Mouse (Mus musculus): ENCODE data around the gene Ifnz. TPM values are rescaled to one million over a fixed set of nuclear protein-coding genes. Genes with fewer than 3 reads are reported as not detected.
"Not testable (repeated sequence)": the region's sequence is repeated elsewhere in the genome, so short reads cannot be mapped to it uniquely, and the experiment has no call there.

The Ifnz gene
- polyA plus RNA-seq, 1 experiment from 2014 or later, result not detected

- H3K4me1 ChIP-seq (replicated peaks; ENCODE audit: control insufficient read depth, insufficient read depth, low read length); H3K4me2 ChIP-seq (replicated peaks); H3K27me3 ChIP-seq (ENCODE audit: control insufficient read depth, insufficient read depth, low read length); ATAC-seq (ENCODE audit: low FRiP score); DNase-seq (ENCODE audit: low spot score); H3K36me3 ChIP-seq (replicated peaks; ENCODE audit: control insufficient read depth, insufficient read depth); H3K4me3 ChIP-seq (replicated peaks; ENCODE audit: low read length); H3K9me3 ChIP-seq (ENCODE audit: control insufficient read depth, low read length); H3K27ac ChIP-seq; H3K9ac ChIP-seq: not testable (repeated sequence)
- no CpG with 5 or more reads among the region's 29 CpGs for WGBS
Measured at GRCm38 (mm10) chr4:88779550-88779949, 2.4 kb upstream of the Ifnz start, which contains the start of gene Gm13272. Gene Gm13272, plus strand, starts transcription at chr4:88779850.

GRCm38 (mm10) chr4:88780320-88780719 is 1.6 kb upstream of the Ifnz start:
- not testable (repeated sequence) for ATAC-seq (ENCODE audit: low FRiP score); H3K4me2 ChIP-seq (replicated peaks); H3K36me3 ChIP-seq (replicated peaks; ENCODE audit: control insufficient read depth, insufficient read depth); DNase-seq (ENCODE audit: low spot score); H3K27ac ChIP-seq; H3K27me3 ChIP-seq (ENCODE audit: control insufficient read depth, insufficient read depth, low read length); H3K9me3 ChIP-seq (ENCODE audit: control insufficient read depth, low read length); H3K9ac ChIP-seq; H3K4me3 ChIP-seq (replicated peaks; ENCODE audit: low read length); H3K4me1 ChIP-seq (replicated peaks; ENCODE audit: control insufficient read depth, insufficient read depth, low read length)
- 45% methylated on average over 12 of the region's 18 CpGs for WGBS

GRCm38 (mm10) chr4:88782335-88782734 is 404 bp downstream of the Ifnz start:
- WGBS, result no CpG with 5 or more reads among the region's 31 CpGs
- not testable (repeated sequence) for H3K36me3 ChIP-seq (replicated peaks; ENCODE audit: control insufficient read depth, insufficient read depth); H3K9me3 ChIP-seq (ENCODE audit: control insufficient read depth, low read length); ATAC-seq (ENCODE audit: low FRiP score); H3K9ac ChIP-seq; H3K27me3 ChIP-seq (ENCODE audit: control insufficient read depth, insufficient read depth, low read length); H3K4me3 ChIP-seq (replicated peaks; ENCODE audit: low read length); DNase-seq (ENCODE audit: low spot score); H3K27ac ChIP-seq; H3K4me1 ChIP-seq (replicated peaks; ENCODE audit: control insufficient read depth, insufficient read depth, low read length)
- peak overlapping the region; percentile 40 for H3K4me2 ChIP-seq (replicated peaks)

GRCm38 (mm10) chr4:88785409-88785808 is 3.5 kb downstream of the Ifnz start, which contains the start of gene Gm13276:
Gene Gm13276, plus strand, starts transcription at chr4:88785709.
- H3K27me3 ChIP-seq (ENCODE audit: control insufficient read depth, insufficient read depth, low read length); H3K4me1 ChIP-seq (replicated peaks; ENCODE audit: control insufficient read depth, insufficient read depth, low read length); H3K27ac ChIP-seq; H3K4me2 ChIP-seq (replicated peaks); H3K4me3 ChIP-seq (replicated peaks; ENCODE audit: low read length); H3K36me3 ChIP-seq (replicated peaks; ENCODE audit: control insufficient read depth, insufficient read depth); DNase-seq (ENCODE audit: low spot score); H3K9ac ChIP-seq; H3K9me3 ChIP-seq (ENCODE audit: control insufficient read depth, low read length); ATAC-seq (ENCODE audit: low FRiP score): not testable (repeated sequence)
- WGBS, result no CpG with 5 or more reads among the region's 27 CpGs

GRCm38 (mm10) chr4:88788402-88788801 is 6.5 kb downstream of the Ifnz start, which contains the start of gene Gm13277:
Gene Gm13277, plus strand, starts transcription at chr4:88788632.
- not testable (repeated sequence) for H3K4me2 ChIP-seq (replicated peaks); DNase-seq (ENCODE audit: low spot score); H3K4me3 ChIP-seq (replicated peaks; ENCODE audit: low read length); H3K9ac ChIP-seq; H3K9me3 ChIP-seq (ENCODE audit: control insufficient read depth, low read length); H3K36me3 ChIP-seq (replicated peaks; ENCODE audit: control insufficient read depth, insufficient read depth); H3K27me3 ChIP-seq (ENCODE audit: control insufficient read depth, insufficient read depth, low read length); H3K27ac ChIP-seq; H3K4me1 ChIP-seq (replicated peaks; ENCODE audit: control insufficient read depth, insufficient read depth, low read length); ATAC-seq (ENCODE audit: low FRiP score)
- WGBS, result 0% methylated on average over 4 of the region's 28 CpGs

- no CpG with 5 or more reads among the region's 28 CpGs for WGBS
- not testable (repeated sequence) for H3K4me3 ChIP-seq (replicated peaks; ENCODE audit: low read length); ATAC-seq (ENCODE audit: low FRiP score)
Measured at GRCm38 (mm10) chr4:88791250-88791649, 9.3 kb downstream of the Ifnz start, which contains the start of gene Gm13278. Gene Gm13278, plus strand, starts transcription at chr4:88791550.

GRCm38 (mm10) chr4:88793936-88794675 is 12.2 kb downstream of the Ifnz start, which contains the start of gene Gm13275:
Gene Gm13275, plus strand, starts transcription at chr4:88794487.
- WGBS, result 1% methylated on average over 11 of the region's 52 CpGs
- ATAC-seq (ENCODE audit: low FRiP score), result not testable (repeated sequence)

More at GRCm38 (mm10) chr4:88791250-88791649, 9.3 kb downstream of the Ifnz start, which contains the start of gene Gm13278:
- H3K4me1 ChIP-seq (replicated peaks; ENCODE audit: control insufficient read depth, insufficient read depth, low read length); H3K9ac ChIP-seq; H3K9me3 ChIP-seq (ENCODE audit: control insufficient read depth, low read length); H3K27me3 ChIP-seq (ENCODE audit: control insufficient read depth, insufficient read depth, low read length); H3K36me3 ChIP-seq (replicated peaks; ENCODE audit: control insufficient read depth, insufficient read depth); H3K27ac ChIP-seq; H3K4me2 ChIP-seq (replicated peaks); DNase-seq (ENCODE audit: low spot score): not testable (repeated sequence)

GRCm38 (mm10) chr4:88797097-88797496 is 15.2 kb downstream of the Ifnz start, which contains the start of gene Gm13279:
Gene Gm13279, plus strand, starts transcription at chr4:88797397.
- not testable (repeated sequence) for H3K9ac ChIP-seq; H3K9me3 ChIP-seq (ENCODE audit: control insufficient read depth, low read length); H3K36me3 ChIP-seq (replicated peaks; ENCODE audit: control insufficient read depth, insufficient read depth); H3K4me3 ChIP-seq (replicated peaks; ENCODE audit: low read length); H3K4me2 ChIP-seq (replicated peaks); H3K27ac ChIP-seq; DNase-seq (ENCODE audit: low spot score); ATAC-seq (ENCODE audit: low FRiP score); H3K27me3 ChIP-seq (ENCODE audit: control insufficient read depth, insufficient read depth, low read length); H3K4me1 ChIP-seq (replicated peaks; ENCODE audit: control insufficient read depth, insufficient read depth, low read length)
- WGBS, result no CpG with 5 or more reads among the region's 28 CpGs

More at GRCm38 (mm10) chr4:88793936-88794675, 12.2 kb downstream of the Ifnz start, which contains the start of gene Gm13275:
- not testable (repeated sequence) for H3K27ac ChIP-seq; H3K4me3 ChIP-seq (replicated peaks; ENCODE audit: low read length); H3K27me3 ChIP-seq (ENCODE audit: control insufficient read depth, insufficient read depth, low read length); H3K4me2 ChIP-seq (replicated peaks); H3K9ac ChIP-seq; H3K4me1 ChIP-seq (replicated peaks; ENCODE audit: control insufficient read depth, insufficient read depth, low read length); H3K9me3 ChIP-seq (ENCODE audit: control insufficient read depth, low read length); DNase-seq (ENCODE audit: low spot score); H3K36me3 ChIP-seq (replicated peaks; ENCODE audit: control insufficient read depth, insufficient read depth)

GRCm38 (mm10) chr4:88799365-88799764 is 17.4 kb downstream of the Ifnz start, which contains the start of gene Gm13285:
Gene Gm13285, plus strand, starts transcription at chr4:88799665.
- not testable (repeated sequence) for H3K27ac ChIP-seq; H3K27me3 ChIP-seq (ENCODE audit: control insufficient read depth, insufficient read depth, low read length); H3K9me3 ChIP-seq (ENCODE audit: control insufficient read depth, low read length); H3K4me2 ChIP-seq (replicated peaks); H3K4me3 ChIP-seq (replicated peaks; ENCODE audit: low read length); DNase-seq (ENCODE audit: low spot score); H3K9ac ChIP-seq; H3K4me1 ChIP-seq (replicated peaks; ENCODE audit: control insufficient read depth, insufficient read depth, low read length); H3K36me3 ChIP-seq (replicated peaks; ENCODE audit: control insufficient read depth, insufficient read depth); ATAC-seq (ENCODE audit: low FRiP score)
- WGBS, result 13% methylated on average over 3 of the region's 7 CpGs
